Mouse (Mus musculus): Measurements from ENCODE around the gene Inpp4b. TPM values are rescaled to one million over a fixed set of nuclear protein-coding genes. Genes with fewer than 3 reads are reported as not detected.

Inpp4b gene
- polyA plus RNA-seq, 1 experiment from 2014 or later, result 6.2 TPM

DNA sequence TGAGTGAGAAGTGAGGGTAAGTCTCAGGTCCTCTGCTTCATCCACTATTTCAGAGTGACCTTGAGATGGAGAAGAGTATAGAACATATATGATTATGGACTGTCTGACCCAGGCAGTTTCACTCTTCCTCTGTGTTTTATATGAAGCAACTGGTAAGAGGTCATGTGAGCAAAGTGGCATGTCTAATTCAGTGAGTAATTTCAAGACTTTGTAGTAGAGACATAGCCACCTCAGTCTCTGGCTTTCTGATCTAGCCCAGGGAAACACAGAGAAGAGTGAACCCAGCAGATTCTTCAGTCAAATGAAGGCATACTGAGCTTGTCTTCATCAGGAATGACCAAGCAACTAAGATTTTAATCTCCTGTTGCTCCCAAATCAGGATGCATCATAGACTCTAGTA is 172.1 kb downstream of the Inpp4b start:
- ATAC-seq (replicated peaks; ENCODE audit: low FRiP score, low TSS enrichment, low read depth) (no peak), DNase-seq (ENCODE audit: low spot score) (no peak)
- Histone ChIP-seq H3K4me2 (ENCODE audit: low read length) (no peak overlapping the region), H3K4me1 (replicated peaks; ENCODE audit: control insufficient read depth, insufficient read depth, low read length) (no peaks in the 10 kb centered on the region), H3K9ac (ENCODE audit: low read length) (no peak overlapping the region), H3K27ac (ENCODE audit: low read depth) (no peak overlapping the region), H3K9me3 (ENCODE audit: control insufficient read depth, low read length) (no peaks in the 10 kb centered on the region), H3K27me3 (replicated peaks; ENCODE audit: control insufficient read depth, insufficient read depth, low read length) (no peaks in the 10 kb centered on the region), H3K36me3 (ENCODE audit: control insufficient read depth, insufficient read depth, low read length) (no peaks in the 10 kb centered on the region), H3K4me3 (ENCODE audit: low read depth, low read length) (no peak overlapping the region)

DNA sequence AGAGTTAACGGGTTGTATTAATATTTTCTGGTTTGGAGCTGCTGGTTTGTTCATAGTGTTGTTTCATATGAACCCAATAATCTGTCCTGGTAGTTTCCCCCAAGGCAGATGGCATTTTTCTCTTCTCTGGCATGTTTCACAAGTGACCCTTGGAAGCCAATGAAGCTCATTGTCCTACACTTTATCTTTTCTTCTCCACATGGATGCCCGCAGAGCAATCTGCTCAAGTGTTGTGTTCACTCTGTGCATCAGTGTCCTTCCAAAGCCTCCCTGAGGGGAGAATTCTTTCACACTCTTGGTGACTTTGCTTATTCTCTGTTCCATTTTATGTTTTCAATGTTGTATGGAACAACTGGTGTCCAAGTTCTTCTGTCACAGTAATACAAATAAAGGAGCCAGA is 179.7 kb downstream of the Inpp4b start:
- DNase-seq (ENCODE audit: low spot score) (no peak), ATAC-seq (replicated peaks; ENCODE audit: low FRiP score, low TSS enrichment, low read depth) (no peak)
- no peak overlapping the region for H3K9ac ChIP-seq (ENCODE audit: low read length)
- 84% methylated on average over 2 of the region's 2 CpGs for WGBS
- H3K27me3 ChIP-seq (replicated peaks; ENCODE audit: control insufficient read depth, insufficient read depth, low read length), result no peaks in the 10 kb centered on the region
- no peaks in the 10 kb centered on the region for H3K4me1 ChIP-seq (replicated peaks; ENCODE audit: control insufficient read depth, insufficient read depth, low read length)
- no peak overlapping the region for H3K4me3 ChIP-seq (ENCODE audit: low read depth, low read length)
- no peak overlapping the region for H3K27ac ChIP-seq (ENCODE audit: low read depth)
- H3K36me3 ChIP-seq (ENCODE audit: control insufficient read depth, insufficient read depth, low read length), result no peaks in the 10 kb centered on the region
- H3K4me2 ChIP-seq (ENCODE audit: low read length), result no peak overlapping the region
- no peaks in the 10 kb centered on the region for H3K9me3 ChIP-seq (ENCODE audit: control insufficient read depth, low read length)

DNA sequence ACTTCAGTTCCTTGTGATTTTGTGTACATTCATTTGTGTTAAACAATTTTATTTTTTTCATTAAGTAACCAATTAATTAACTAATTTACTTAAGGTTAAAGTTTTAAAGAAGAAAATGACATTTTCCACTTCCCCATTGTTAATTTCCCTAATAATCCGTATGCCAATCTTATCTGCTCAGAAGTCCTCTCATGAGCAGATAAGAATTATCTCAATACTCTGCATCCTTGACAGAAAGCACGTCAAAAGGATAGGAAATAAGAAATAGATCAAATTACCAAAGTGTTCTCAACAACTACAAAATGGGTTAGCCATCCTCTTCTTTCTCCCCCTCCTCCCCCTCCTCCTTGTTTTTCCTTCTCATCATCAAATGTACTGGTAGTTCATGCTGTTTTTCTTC is 182.2 kb downstream of the Inpp4b start:
- no peak overlapping the region for H3K27ac ChIP-seq (ENCODE audit: low read depth)
- no peaks in the 10 kb centered on the region for H3K4me1 ChIP-seq (replicated peaks; ENCODE audit: control insufficient read depth, insufficient read depth, low read length)
- DNase-seq (ENCODE audit: low spot score) (no peak), ATAC-seq (replicated peaks; ENCODE audit: low FRiP score, low TSS enrichment, low read depth) (no peak)
- WGBS, result 54% methylated on average over 2 of the region's 2 CpGs
- H3K27me3 ChIP-seq (replicated peaks; ENCODE audit: control insufficient read depth, insufficient read depth, low read length), result no peaks in the 10 kb centered on the region
- no peak overlapping the region for H3K9ac ChIP-seq (ENCODE audit: low read length)
- H3K4me3 ChIP-seq (ENCODE audit: low read depth, low read length), result no peak overlapping the region
- H3K36me3 ChIP-seq (ENCODE audit: control insufficient read depth, insufficient read depth, low read length), result no peaks in the 10 kb centered on the region
- H3K9me3 ChIP-seq (ENCODE audit: control insufficient read depth, low read length), result no peaks in the 10 kb centered on the region
- H3K4me2 ChIP-seq (ENCODE audit: low read length), result no peak overlapping the region

DNA sequence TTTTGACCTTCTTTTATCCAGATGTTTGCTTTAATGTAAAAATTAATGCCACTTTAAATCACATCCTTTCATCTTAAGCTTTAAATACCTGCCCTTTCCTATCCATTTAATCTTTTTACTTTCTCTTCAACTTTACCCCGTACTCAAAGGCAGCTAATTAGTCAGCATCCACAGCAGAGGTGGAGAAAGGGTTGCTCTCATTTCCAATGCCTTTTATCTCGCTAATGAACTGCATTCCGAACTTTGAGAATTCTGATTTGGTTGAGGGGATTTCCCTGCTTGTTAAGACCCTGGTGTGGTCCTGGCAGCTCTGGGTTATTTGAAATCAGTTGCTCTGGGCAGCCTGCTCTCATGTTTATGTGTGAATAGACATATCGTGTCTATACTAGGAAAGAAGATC is 185.3 kb downstream of the Inpp4b start:
- H3K36me3 ChIP-seq (ENCODE audit: control insufficient read depth, insufficient read depth, low read length), result no peaks in the 10 kb centered on the region
- DNase-seq (ENCODE audit: low spot score), result no peak
- no peak overlapping the region for H3K4me2 ChIP-seq (ENCODE audit: low read length)
- H3K9ac ChIP-seq (ENCODE audit: low read length), result no peak overlapping the region
- WGBS, result 37% methylated on average over 4 of the region's 4 CpGs
- no peaks in the 10 kb centered on the region for H3K4me1 ChIP-seq (replicated peaks; ENCODE audit: control insufficient read depth, insufficient read depth, low read length)
- no peaks in the 10 kb centered on the region for H3K9me3 ChIP-seq (ENCODE audit: control insufficient read depth, low read length)
- ATAC-seq (replicated peaks; ENCODE audit: low FRiP score, low TSS enrichment, low read depth), result no peak
- H3K27ac ChIP-seq (ENCODE audit: low read depth), result no peak overlapping the region
- no peaks in the 10 kb centered on the region for H3K27me3 ChIP-seq (replicated peaks; ENCODE audit: control insufficient read depth, insufficient read depth, low read length)
- no peak overlapping the region for H3K4me3 ChIP-seq (ENCODE audit: low read depth, low read length)

DNA sequence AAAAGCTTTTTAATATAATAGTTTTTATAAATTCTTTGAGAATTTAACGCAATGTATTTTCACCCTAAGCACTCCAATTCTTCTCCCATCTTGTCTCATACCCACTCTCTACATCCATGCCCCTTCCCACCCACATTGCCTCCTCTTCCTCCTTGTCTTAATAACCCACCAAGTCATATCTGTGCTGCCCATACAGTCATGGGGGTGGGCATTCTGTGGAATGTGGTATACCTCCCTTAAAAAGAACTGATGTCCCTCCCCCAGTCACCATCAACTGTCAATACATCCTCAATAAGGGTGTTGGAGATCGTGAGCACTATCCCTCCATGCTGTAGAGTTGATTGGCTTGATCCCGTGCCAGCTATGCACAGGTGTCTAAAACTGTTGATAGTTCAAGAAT is 196.0 kb downstream of the Inpp4b start:
- Histone ChIP-seq H3K36me3 (ENCODE audit: control insufficient read depth, insufficient read depth, low read length) (no peaks in the 10 kb centered on the region), H3K27ac (ENCODE audit: low read depth) (no peak overlapping the region), H3K9ac (ENCODE audit: low read length) (no peak overlapping the region), H3K4me2 (ENCODE audit: low read length) (no peak overlapping the region), H3K4me3 (ENCODE audit: low read depth, low read length) (no peak overlapping the region), H3K4me1 (replicated peaks; ENCODE audit: control insufficient read depth, insufficient read depth, low read length) (no peaks in the 10 kb centered on the region), H3K9me3 (ENCODE audit: control insufficient read depth, low read length) (no peaks in the 10 kb centered on the region), H3K27me3 (replicated peaks; ENCODE audit: control insufficient read depth, insufficient read depth, low read length) (no peaks in the 10 kb centered on the region)
- WGBS, result 87% methylated on average over 3 of the region's 3 CpGs
- no peak for DNase-seq (ENCODE audit: low spot score)
- no peak for ATAC-seq (replicated peaks; ENCODE audit: low FRiP score, low TSS enrichment, low read depth)

DNA sequence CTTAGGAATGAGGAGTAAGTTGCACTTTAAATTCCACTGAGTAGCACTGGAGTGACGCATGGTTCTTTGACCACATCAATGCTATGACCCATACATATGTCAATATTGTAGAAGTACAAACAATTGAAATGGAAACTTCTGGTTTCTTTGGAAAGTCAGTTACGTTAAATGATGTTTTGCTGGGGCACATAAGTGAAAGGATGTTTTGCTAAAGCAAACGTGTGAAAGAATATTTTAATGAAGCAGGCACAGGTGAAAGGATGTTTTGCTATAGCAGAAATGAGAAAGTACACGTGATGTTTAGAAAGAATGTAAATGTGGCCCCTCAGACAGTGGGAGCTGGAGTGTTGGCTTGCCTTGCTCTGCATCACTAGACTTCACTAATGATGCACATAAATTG is 216.2 kb downstream of the Inpp4b start:
- H3K4me3 ChIP-seq (ENCODE audit: low read depth, low read length), result no peak overlapping the region
- no peak overlapping the region for H3K9ac ChIP-seq (ENCODE audit: low read length)
- H3K4me2 ChIP-seq (ENCODE audit: low read length), result no peak overlapping the region
- 79% methylated on average over 4 of the region's 4 CpGs for WGBS
- no peak overlapping the region for H3K27ac ChIP-seq (ENCODE audit: low read depth)
- H3K27me3 ChIP-seq (replicated peaks; ENCODE audit: control insufficient read depth, insufficient read depth, low read length), result no peaks in the 10 kb centered on the region
- no peaks in the 10 kb centered on the region for H3K4me1 ChIP-seq (replicated peaks; ENCODE audit: control insufficient read depth, insufficient read depth, low read length)
- no peaks in the 10 kb centered on the region for H3K36me3 ChIP-seq (ENCODE audit: control insufficient read depth, insufficient read depth, low read length)
- ATAC-seq (replicated peaks; ENCODE audit: low FRiP score, low TSS enrichment, low read depth) (no peak), DNase-seq (ENCODE audit: low spot score) (no peak)
- H3K9me3 ChIP-seq (ENCODE audit: control insufficient read depth, low read length), result no peaks in the 10 kb centered on the region

DNA sequence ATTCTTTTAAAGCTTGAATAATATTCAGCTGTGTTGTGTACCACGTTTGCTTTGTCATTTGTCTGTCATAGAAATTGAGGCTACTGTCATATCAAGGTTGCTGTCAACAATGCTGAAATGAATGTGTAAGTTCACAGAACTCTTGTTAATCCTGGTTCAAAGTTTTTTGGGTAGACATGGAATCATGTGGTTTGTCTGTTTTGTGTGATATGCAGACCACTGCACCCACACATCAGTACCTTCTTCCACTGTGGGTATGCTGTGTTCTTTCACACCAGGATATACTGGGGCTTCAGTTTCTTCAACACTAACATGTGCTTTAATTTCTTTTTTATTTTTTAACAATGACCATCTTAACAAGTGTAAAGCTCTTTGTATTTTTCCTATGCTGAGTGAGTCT is 220.0 kb downstream of the Inpp4b start:
- 63% methylated on average over 1 of the region's 1 CpGs for WGBS
- no peaks in the 10 kb centered on the region for H3K27me3 ChIP-seq (replicated peaks; ENCODE audit: control insufficient read depth, insufficient read depth, low read length)
- no peak overlapping the region for H3K4me3 ChIP-seq (ENCODE audit: low read depth, low read length)
- no peak overlapping the region for H3K27ac ChIP-seq (ENCODE audit: low read depth)
- H3K4me2 ChIP-seq (ENCODE audit: low read length), result no peak overlapping the region
- H3K9me3 ChIP-seq (ENCODE audit: control insufficient read depth, low read length), result no peaks in the 10 kb centered on the region
- no peak overlapping the region for H3K9ac ChIP-seq (ENCODE audit: low read length)
- no peak for DNase-seq (ENCODE audit: low spot score)
- no peaks in the 10 kb centered on the region for H3K36me3 ChIP-seq (ENCODE audit: control insufficient read depth, insufficient read depth, low read length)
- ATAC-seq (replicated peaks; ENCODE audit: low FRiP score, low TSS enrichment, low read depth), result no peak
- no peaks in the 10 kb centered on the region for H3K4me1 ChIP-seq (replicated peaks; ENCODE audit: control insufficient read depth, insufficient read depth, low read length)

DNA sequence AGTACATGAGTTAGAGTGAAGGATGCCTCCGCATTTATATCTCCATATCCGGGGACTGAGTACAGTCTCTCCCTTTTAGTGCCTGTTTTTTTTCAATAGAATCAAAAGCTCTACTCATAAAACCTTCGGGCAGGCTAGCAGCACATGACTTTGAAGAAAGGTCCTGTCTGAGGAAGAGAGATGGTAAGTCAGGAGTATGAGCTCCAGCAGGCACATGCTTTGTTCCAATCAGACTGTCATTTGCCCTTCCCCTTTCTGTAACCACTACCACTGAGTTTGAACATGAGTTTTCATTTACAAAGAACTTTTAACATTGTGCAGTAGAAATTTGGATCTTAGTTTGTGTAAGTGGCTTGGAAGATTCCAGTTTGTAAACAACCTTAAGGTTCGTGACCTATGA is 223.1 kb downstream of the Inpp4b start:
- ATAC-seq (replicated peaks; ENCODE audit: low FRiP score, low TSS enrichment, low read depth), result no peak
- H3K4me3 ChIP-seq (ENCODE audit: low read depth, low read length), result no peak overlapping the region
- no peak overlapping the region for H3K9ac ChIP-seq (ENCODE audit: low read length)
- no peak overlapping the region for H3K4me2 ChIP-seq (ENCODE audit: low read length)
- WGBS, result 77% methylated on average over 4 of the region's 4 CpGs
- H3K4me1 ChIP-seq (replicated peaks; ENCODE audit: control insufficient read depth, insufficient read depth, low read length), result no peaks in the 10 kb centered on the region
- H3K9me3 ChIP-seq (ENCODE audit: control insufficient read depth, low read length), result no peaks in the 10 kb centered on the region
- no peak for DNase-seq (ENCODE audit: low spot score)
- H3K36me3 ChIP-seq (ENCODE audit: control insufficient read depth, insufficient read depth, low read length), result no peaks in the 10 kb centered on the region
- no peak overlapping the region for H3K27ac ChIP-seq (ENCODE audit: low read depth)
- H3K27me3 ChIP-seq (replicated peaks; ENCODE audit: control insufficient read depth, insufficient read depth, low read length), result no peaks in the 10 kb centered on the region

DNA sequence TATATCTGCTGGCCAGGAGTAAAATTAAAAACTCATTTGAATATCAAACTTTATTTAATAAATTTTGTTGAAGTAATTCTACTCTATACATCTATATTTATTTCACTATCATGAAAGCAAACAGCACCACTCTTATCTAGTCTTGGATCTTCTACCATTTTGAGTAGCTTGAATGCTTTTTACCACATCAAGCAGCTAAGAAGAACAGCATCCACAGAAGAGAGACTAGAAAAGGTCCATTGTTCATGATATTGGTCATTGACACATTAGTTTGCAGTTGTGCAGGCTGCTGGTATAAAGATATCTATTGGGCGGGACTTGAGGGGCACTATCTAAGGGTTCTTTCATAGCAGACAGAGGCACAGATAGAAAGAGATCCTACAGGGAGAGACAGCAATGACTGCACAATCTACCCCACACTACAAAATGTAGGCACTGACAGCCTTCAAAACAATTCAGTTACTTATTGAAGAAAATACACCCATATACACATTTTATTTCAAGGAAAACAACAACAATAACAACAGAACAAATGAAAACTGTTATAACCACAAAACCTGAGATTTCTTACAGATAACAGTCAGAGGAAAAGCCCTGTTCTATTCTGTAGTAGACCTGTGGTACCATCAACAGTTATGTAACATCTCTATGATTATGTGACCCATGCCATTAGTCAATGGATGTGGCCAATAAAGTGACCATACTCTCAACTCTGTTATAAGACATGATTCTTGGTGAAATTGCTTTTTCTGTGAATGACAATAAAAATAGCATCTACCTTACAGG is 230.2 kb downstream of the Inpp4b start:
- Histone ChIP-seq H3K36me3 (ENCODE audit: control insufficient read depth, insufficient read depth, low read length) (no peaks in the 10 kb centered on the region), H3K4me3 (ENCODE audit: low read depth, low read length) (no peak overlapping the region), H3K9ac (ENCODE audit: low read length) (no peak overlapping the region), H3K9me3 (ENCODE audit: control insufficient read depth, low read length) (no peaks in the 10 kb centered on the region), H3K4me1 (replicated peaks; ENCODE audit: control insufficient read depth, insufficient read depth, low read length) (no peaks in the 10 kb centered on the region), H3K27ac (ENCODE audit: low read depth) (no peak overlapping the region), H3K27me3 (replicated peaks; ENCODE audit: control insufficient read depth, insufficient read depth, low read length) (no peaks in the 10 kb centered on the region), H3K4me2 (ENCODE audit: low read length) (no peak overlapping the region)
- DNase-seq (ENCODE audit: low spot score), result no peak
- ATAC-seq (replicated peaks; ENCODE audit: low FRiP score, low TSS enrichment, low read depth), result no peak
- 87% methylated on average over 1 of the region's 1 CpGs for WGBS

Measured in intestine, embryonic 14.5 days (tissue).